Mouse (Mus musculus) liver, adult 2 months (tissue): ENCODE measurements at regions not wholly inside any gene's neighbourhood (a gene's known extent, or its start where the extent isn't known, plus 50 kb on each side); places are given as distances from the start of the nearest gene placed in this dataset.

Experiments
- DNase-seq: peaks from one replicate; pipeline ENCODE4 v3.0.0-alpha.2; 2011; ENCODE audit warnings: low read depth, low spot score; ENCODE audit errors: extremely low read depth
- H3K27ac ChIP-seq: fragments of 200-500 bp; replicated peaks from 2 replicates; pipeline ENCODE4 v1.5.1; 2012; ENCODE audit warnings: low read depth, mild to moderate bottlenecking, control low read depth, inconsistent platforms, low read length; ENCODE audit not compliant: insufficient read depth
- H3K27me3 ChIP-seq: fragments of 200-500 bp; 2 replicates; pipeline ENCODE4 v1.6.1; 2012; ENCODE audit warnings: mild to moderate bottlenecking, moderate library complexity, low read length, inconsistent platforms; ENCODE audit not compliant: control insufficient read depth, insufficient read depth
- H3K36me3 ChIP-seq: fragments of 200-500 bp; 2 replicates; pipeline ENCODE4 v1.6.1; 2012; ENCODE audit warnings: low read length, inconsistent platforms; ENCODE audit not compliant: control insufficient read depth, insufficient read depth
- H3K4me1 ChIP-seq: fragments of 200-500 bp; 2 replicates; pipeline ENCODE4 v1.6.1; 2011; ENCODE audit warnings: low read length; ENCODE audit not compliant: control insufficient read depth, insufficient read depth
- H3K4me3 ChIP-seq: fragments of 200-500 bp; 2 replicates; pipeline ENCODE4 v1.5.1; 2011; ENCODE audit warnings: low read depth, mild to moderate bottlenecking, control low read depth, low read length, moderate library complexity; ENCODE audit not compliant: insufficient read depth
- H3K79me2 ChIP-seq: fragments of 200-500 bp; 2 replicates; pipeline ENCODE4 v1.6.1; 2012; ENCODE audit warnings: inconsistent platforms, mild to moderate bottlenecking, low read length, moderate library complexity; ENCODE audit not compliant: control insufficient read depth, insufficient read depth
- H3K9ac ChIP-seq: fragments of 200-500 bp; 2 replicates; pipeline ENCODE4 v1.6.1; 2012; ENCODE audit warnings: low read depth, mild to moderate bottlenecking, control low read depth, inconsistent platforms, low read length
- CTCF ChIP-seq: fragments of 200-500 bp; IDR thresholded peaks from 2 replicates; pipeline ENCODE4 v1.5.1; 2011; ENCODE audit warnings: low read depth, low read length, control low read depth
- POLR2A ChIP-seq: fragments of 200-500 bp; IDR thresholded peaks from 2 replicates; pipeline ENCODE4 v1.6.1; 2011; ENCODE audit warnings: low read length, control low read depth; ENCODE audit not compliant: insufficient read depth; ENCODE audit errors: extremely low read depth
- WGBS: fragments of 180-500 bp; shearing (Covaris S2); methylation state at CpG from one replicate; pipeline ENCODE4 v1.1.7; 2018; 5-methylcytosine and 5-hydroxymethylcytosine counted together

GRCm38 (mm10) chr3:78648115-78648514, 638.2 kb downstream of the Rapgef2 start:
- Histone ChIP-seq H3K4me3 (no peak overlapping the region), H3K27me3 (no peaks in the 10 kb centered on the region), H3K36me3 (no peaks in the 10 kb centered on the region), H3K27ac (no peak overlapping the region), H3K4me1 (no peaks in the 10 kb centered on the region), H3K9ac (no peak overlapping the region), H3K79me2 (no peaks in the 10 kb centered on the region)
- no peak for TF ChIP-seq POLR2A
- no peak for TF ChIP-seq CTCF
- DNase-seq, result no peak
- WGBS, result 84% methylated on average over 2 of the region's 2 CpGs

GRCm38 (mm10) chr3:78635386-78635785, 650.9 kb downstream of the Rapgef2 start:
- Histone ChIP-seq H3K36me3 (no peaks in the 10 kb centered on the region), H3K4me3 (no peak overlapping the region), H3K79me2 (no peaks in the 10 kb centered on the region), H3K9ac (no peak overlapping the region), H3K27me3 (no peaks in the 10 kb centered on the region), H3K4me1 (no peaks in the 10 kb centered on the region), H3K27ac (no peak overlapping the region)
- 56% methylated on average over 4 of the region's 4 CpGs for WGBS
- DNase-seq, result peak; percentile 8
- no peak for TF ChIP-seq POLR2A

- H3K36me3 ChIP-seq, result no peaks in the 10 kb centered on the region
- no peaks in the 10 kb centered on the region for H3K27me3 ChIP-seq
- TF ChIP-seq POLR2A, result no peak
- no peak for TF ChIP-seq CTCF
- H3K27ac ChIP-seq, result no peak overlapping the region
- no peak overlapping the region for H3K4me3 ChIP-seq
- no peaks in the 10 kb centered on the region for H3K79me2 ChIP-seq
- H3K4me1 ChIP-seq, result no peaks in the 10 kb centered on the region
- peak; percentile 11 for DNase-seq
- WGBS, result 39% methylated on average over 3 of the region's 3 CpGs
- no peak overlapping the region for H3K9ac ChIP-seq
These were observed 667.4 kb downstream of the Rapgef2 start for GRCm38 (mm10) chr3:78618900-78619299.

GRCm38 (mm10) chr3:78594718-78595236, 691.5 kb downstream of the Rapgef2 start:
- H3K79me2 ChIP-seq, result no peaks in the 10 kb centered on the region
- WGBS, result 34% methylated on average over 6 of the region's 6 CpGs
- H3K4me3 ChIP-seq, result no peak overlapping the region
- no peaks in the 10 kb centered on the region for H3K36me3 ChIP-seq
- TF ChIP-seq CTCF (no peak), POLR2A (no peak)
- no peaks in the 10 kb centered on the region for H3K4me1 ChIP-seq
- no peaks in the 10 kb centered on the region for H3K27me3 ChIP-seq
- H3K9ac ChIP-seq, result no peak overlapping the region
- H3K27ac ChIP-seq, result no peak overlapping the region
- no peak for DNase-seq

GRCm38 (mm10) chr3:78594305-78594704, 692.0 kb downstream of the Rapgef2 start:
- TF ChIP-seq POLR2A, result no peak
- TF ChIP-seq CTCF, result no peak
- no peak overlapping the region for H3K27ac ChIP-seq
- H3K27me3 ChIP-seq, result no peaks in the 10 kb centered on the region
- WGBS, result 87% methylated on average over 11 of the region's 11 CpGs
- H3K79me2 ChIP-seq, result no peaks in the 10 kb centered on the region
- no peaks in the 10 kb centered on the region for H3K4me1 ChIP-seq
- H3K9ac ChIP-seq, result no peak overlapping the region
- H3K4me3 ChIP-seq, result no peak overlapping the region
- DNase-seq, result no peak
- H3K36me3 ChIP-seq, result no peaks in the 10 kb centered on the region

- DNase-seq, result no peak
- H3K27me3 ChIP-seq, result no peaks in the 10 kb centered on the region
- H3K4me3 ChIP-seq, result no peak overlapping the region
- H3K79me2 ChIP-seq, result no peaks in the 10 kb centered on the region
- no peaks in the 10 kb centered on the region for H3K36me3 ChIP-seq
- H3K9ac ChIP-seq, result no peak overlapping the region
- no peak overlapping the region for H3K27ac ChIP-seq
- TF ChIP-seq POLR2A (no peak), CTCF (no peak)
- 61% methylated on average over 1 of the region's 1 CpGs for WGBS
- no peaks in the 10 kb centered on the region for H3K4me1 ChIP-seq
These were observed 699.7 kb downstream of the Rapgef2 start for GRCm38 (mm10) chr3:78586639-78587038.
